8 mouse cellular contexts compared by ENCODE assay signal in the genomic region with DNA sequence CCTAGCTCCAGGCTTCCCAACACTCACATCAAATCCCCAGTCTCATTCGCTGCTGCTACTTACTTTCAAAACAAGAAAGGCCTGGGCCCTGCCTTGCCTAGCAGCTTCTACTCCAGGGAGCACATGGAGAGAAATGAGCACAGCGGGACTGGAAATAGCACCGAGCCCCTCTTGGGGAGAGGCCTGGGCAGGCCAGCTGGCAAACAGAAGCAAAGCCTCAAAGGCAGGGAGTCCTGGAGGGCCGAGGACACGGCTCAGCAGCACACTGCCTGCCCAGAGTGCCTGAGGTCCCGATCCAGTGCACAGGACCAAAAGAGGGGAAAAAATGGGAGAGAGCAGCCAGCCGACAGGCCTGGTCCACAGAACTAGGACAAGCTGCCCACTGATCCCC. TPM values are rescaled to one million over a fixed set of nuclear protein-coding genes. Genes with fewer than 3 reads are reported as not detected.
DNase-seq lines count a peak whose midpoint lies in the region; ATAC-seq lines count a peak whose summit lies in the region.

No protein-coding gene starts in this region.

- H3K27ac ChIP-seq in heart, embryonic 14.5 days (replicated peaks in 1 of 2; ENCODE audit: control insufficient read depth in 1 of 2, insufficient read depth in 1 of 2, low read depth in 2 of 2, low read length in 2 of 2): peak overlapping the region; percentile 70 to 75
- H3K27ac ChIP-seq in midbrain, embryonic 10.5 days (replicated peaks): peak overlapping the region; percentile 65

- peak overlapping the region; percentile 94 for H3K4me2 ChIP-seq in heart, embryonic 14.5 days (ENCODE audit: low read length)

- H3K4me1 ChIP-seq in heart, embryonic 14.5 days (ENCODE audit: control insufficient read depth in 2 of 2, insufficient read depth in 2 of 2, low read length in 2 of 2): peaks cover 42 to 48% of the 10 kb centered on the region in 2 experiments
- H3K4me1 ChIP-seq in midbrain, embryonic 10.5 days: peaks cover 50% of the 10 kb centered on the region

- H3K4me3 ChIP-seq in heart, embryonic 14.5 days (ENCODE audit: control insufficient read depth in 1 of 2, insufficient read depth in 1 of 2, low read depth in 1 of 2, low read length in 2 of 2): peak overlapping the region; percentile 5 to 89
- H3K4me3 ChIP-seq in midbrain, embryonic 10.5 days: peak overlapping the region; percentile 68; the same call in 1 of the 2 replicates

- peak overlapping the region; percentile 89 for H3K9ac ChIP-seq in heart, embryonic 14.5 days (ENCODE audit: low read length)

- peaks cover 9% of the 10 kb centered on the region; the same call in 1 of the 2 replicates for H3K36me3 ChIP-seq in heart, embryonic 14.5 days (ENCODE audit: control insufficient read depth, insufficient read depth, low read length)
- H3K36me3 ChIP-seq in midbrain, embryonic 10.5 days: peaks cover 21% of the 10 kb centered on the region

- ATAC-seq in heart, embryonic 14.5 days (ENCODE audit: insufficient number of reproducible peaks, insufficient read depth, low FRiP score, low read depth): no peak

- H3K27me3 ChIP-seq in heart, embryonic 14.5 days (ENCODE audit: control insufficient read depth, insufficient read depth, low read length): no peaks in the 10 kb centered on the region
- H3K27me3 ChIP-seq in midbrain, embryonic 10.5 days (ENCODE audit: low read depth, poor library complexity, severe bottlenecking): peaks cover 14% of the 10 kb centered on the region

- DNase-seq in gastrocnemius, adult 18-20 months (ENCODE audit: low spot score): peak; percentile 58
- no peak for DNase-seq in gastrocnemius, postnatal 10 days
- peak; percentile 56 for DNase-seq in Muller cell, postnatal 12 days (ENCODE audit: inconsistent ontology term)
- no peak for DNase-seq in midbrain, embryonic 10.5 days (ENCODE audit: low spot score)
- no peak for DNase-seq in layer of hippocampus, postnatal 10 days (ENCODE audit: low spot score in 2 of 2)
- DNase-seq in spleen, postnatal 10 days (ENCODE audit: low spot score in 2 of 2): no peak
- no peak for DNase-seq in embryo, embryonic 10.5 days (ENCODE audit: low spot score)

- no peaks in the 10 kb centered on the region for H3K9me3 ChIP-seq in heart, embryonic 14.5 days (ENCODE audit: control insufficient read depth, low read length)
- H3K9me3 ChIP-seq in midbrain, embryonic 10.5 days (replicated peaks): no peaks in the 10 kb centered on the region

- 29% methylated on average over 7 of the region's 7 CpGs for WGBS in heart, embryonic 14.5 days
- 59% methylated on average over 7 of the region's 7 CpGs for WGBS in midbrain, embryonic 10.5 days

RNA-seq across cellular contexts. Expression of a gene that starts 2.4 kb away (rescaled TPM):
- total RNA-seq in gastrocnemius, adult 18-20 months (2021): 10 to 100 TPM; 23.6 to 31.2 TPM
- 10 to 100 TPM; 42.0 to 47.5 TPM for total RNA-seq in gastrocnemius, postnatal 10 days (2021)
- polyA plus RNA-seq in heart, embryonic 14.5 days (2014; fragmentation: Nextera tagmentation; extraction: Ambion mirVana): 56.1 and 60.6 TPM in 2 replicates
- polyA plus RNA-seq in midbrain, embryonic 10.5 days (2016; fragmentation: Nextera tagmentation; extraction: Ambion mirVana): 56.3 and 58.7 TPM in 2 replicates
- total RNA-seq in layer of hippocampus, postnatal 10 days (2021): 10 to 100 TPM; 46.1 to 48.1 TPM

RNA-seq across cellular contexts. Expression of a gene that starts 54.4 kb away (rescaled TPM):
- 10 to 100 TPM; 45.4 to 48.0 TPM for total RNA-seq in gastrocnemius, adult 18-20 months (2021)
- 10 to 100 TPM; 55.5 to 60.8 TPM for total RNA-seq in gastrocnemius, postnatal 10 days (2021)
- 83.0 and 95.1 TPM in 2 replicates for polyA plus RNA-seq in heart, embryonic 14.5 days (2014; fragmentation: Nextera tagmentation; extraction: Ambion mirVana)
- 128 and 162 TPM in 2 replicates for polyA plus RNA-seq in midbrain, embryonic 10.5 days (2016; fragmentation: Nextera tagmentation; extraction: Ambion mirVana)
- 100 to 1,000 TPM; 172 to 178 TPM for total RNA-seq in layer of hippocampus, postnatal 10 days (2021)

RNA-seq across cellular contexts. Expression of a gene that starts 54.5 kb away (rescaled TPM):
- 10 to 100 TPM in 1 of 2 experiments, 1 to 10 TPM in 1; 6.6 to 10.1 TPM for total RNA-seq in gastrocnemius, adult 18-20 months (2021)
- 1 to 10 TPM; 2.0 to 2.6 TPM for total RNA-seq in gastrocnemius, postnatal 10 days (2021)
- 2.2 and 3.5 TPM in 2 replicates for polyA plus RNA-seq in heart, embryonic 14.5 days (2014; fragmentation: Nextera tagmentation; extraction: Ambion mirVana)
- 1.3 TPM in 2 replicates for polyA plus RNA-seq in midbrain, embryonic 10.5 days (2016; fragmentation: Nextera tagmentation; extraction: Ambion mirVana)
- 1 to 10 TPM; 1.7 to 2.0 TPM for total RNA-seq in layer of hippocampus, postnatal 10 days (2021)

Comparison
In these comparisons a context has a peak if more than half of its experiments do, and no peak if none do; other contexts are left out.
1. DNase-seq: peak in gastrocnemius, adult 18-20 months (single experiment) and Muller cell, postnatal 12 days (single experiment); none in gastrocnemius, postnatal 10 days (single experiment), midbrain, embryonic 10.5 days (single experiment), layer of hippocampus, postnatal 10 days (0 of 2), spleen, postnatal 10 days (0 of 2) and embryo, embryonic 10.5 days (single experiment).